In genomic region chr2:100865495-100865894, GRCm38 (mm10) we compare ENCODE assay signal across 22 mouse cellular contexts.
DNase-seq lines count a peak whose midpoint lies in the region; ATAC-seq and TF ChIP-seq lines count a peak whose summit lies in the region.
"Had no signal": no experiment of that assay in that cellular context is flagged by ENCODE, and none has a peak within 500 bp of the region (broad histone marks: within the 10 kb centered on the region; RNA-seq: fewer than 3 reads in every experiment).

No protein-coding gene starts in this region.

- DNase-seq in intestine, embryonic 14.5 days (ENCODE audit: low spot score): no peak
- no peak for DNase-seq in right cerebral cortex, adult 2 months (ENCODE audit: low spot score in 2 of 2)
- DNase-seq in embryo, embryonic 11 days: no peak
- DNase-seq in heart, adult 9 months (ENCODE audit: low spot score in 2 of 2): no peak
- DNase-seq in right cerebral cortex, adult 18-20 months: no peak
- DNase-seq: adrenal gland, adult 2 months; adrenal gland, adult 8-10 months; adrenal gland, postnatal 10 days; adrenal gland, postnatal 14 days; adrenal gland, postnatal 25 days; adrenal gland, postnatal 36 days; B cell, adult 2 months; cerebellum, adult 11 months; cerebellum, adult 11-12 months had no signal

- H3K27me3 ChIP-seq in intestine, embryonic 14.5 days (replicated peaks; ENCODE audit: control insufficient read depth, insufficient read depth, low read length): no peaks in the 10 kb centered on the region
- H3K27me3 ChIP-seq in intestine, embryonic 15.5 days (replicated peaks): no peaks in the 10 kb centered on the region
- H3K27me3 ChIP-seq in intestine, embryonic 16.5 days (replicated peaks; ENCODE audit: control insufficient read depth, insufficient read depth, low read length): no peaks in the 10 kb centered on the region
- H3K27me3 ChIP-seq in intestine, postnatal 0 days (replicated peaks; ENCODE audit: control insufficient read depth, insufficient read depth, low read length): no peaks in the 10 kb centered on the region
- H3K27me3 ChIP-seq: CH12.LX, Patski had no signal

- ATAC-seq in intestine, embryonic 14.5 days (replicated peaks; ENCODE audit: low FRiP score, low TSS enrichment, low read depth): peak; percentile 60; the same call in 1 of the 2 replicates
- ATAC-seq in intestine, embryonic 15.5 days: peak; percentile 97
- peak; percentile 100 for ATAC-seq in intestine, embryonic 16.5 days
- peak; percentile 96 for ATAC-seq in intestine, postnatal 0 days
- ATAC-seq: activated CD4-positive, CD25-positive, alpha-beta regulatory T cell, adult 4 months; CD4-positive, CD25-positive, alpha-beta regulatory T cell, adult 4 months; Patski had no signal

- H3K9ac ChIP-seq in intestine, embryonic 14.5 days (ENCODE audit: low read length): no peak overlapping the region
- H3K9ac ChIP-seq in intestine, embryonic 15.5 days: no peak overlapping the region
- no peak overlapping the region for H3K9ac ChIP-seq in intestine, embryonic 16.5 days (ENCODE audit: low read depth, low read length)
- H3K9ac ChIP-seq in intestine, postnatal 0 days (ENCODE audit: low read depth, low read length): no peak overlapping the region

- no peaks in the 10 kb centered on the region for H3K9me3 ChIP-seq in intestine, embryonic 14.5 days (ENCODE audit: control insufficient read depth, low read length)
- H3K9me3 ChIP-seq in intestine, embryonic 15.5 days: no peaks in the 10 kb centered on the region
- H3K9me3 ChIP-seq in intestine, embryonic 16.5 days (ENCODE audit: control insufficient read depth, low read length): no peaks in the 10 kb centered on the region
- no peaks in the 10 kb centered on the region for H3K9me3 ChIP-seq in intestine, postnatal 0 days (ENCODE audit: control insufficient read depth)
- H3K9me3 ChIP-seq: G1E had no signal

- no peak overlapping the region for H3K27ac ChIP-seq in intestine, embryonic 14.5 days (ENCODE audit: low read depth)
- no peak overlapping the region for H3K27ac ChIP-seq in intestine, embryonic 15.5 days
- no peak overlapping the region for H3K27ac ChIP-seq in intestine, embryonic 16.5 days (ENCODE audit: low read length)
- H3K27ac ChIP-seq in intestine, postnatal 0 days (ENCODE audit: low read depth, low read length): no peak overlapping the region

- 57% methylated on average over 1 of the region's 1 CpGs for WGBS in intestine, embryonic 14.5 days
- 51% methylated on average over 1 of the region's 1 CpGs for WGBS in intestine, embryonic 15.5 days
- 50% methylated on average over 1 of the region's 1 CpGs for WGBS in intestine, embryonic 16.5 days
- 28% methylated on average over 1 of the region's 1 CpGs for WGBS in intestine, postnatal 0 days

- no peak overlapping the region for H3K4me3 ChIP-seq in intestine, embryonic 14.5 days (ENCODE audit: low read depth, low read length)
- H3K4me3 ChIP-seq in intestine, embryonic 15.5 days (replicated peaks): no peak overlapping the region
- H3K4me3 ChIP-seq in intestine, embryonic 16.5 days (ENCODE audit: low read length): no peak overlapping the region
- H3K4me3 ChIP-seq in intestine, postnatal 0 days (ENCODE audit: low read depth, low read length): no peak overlapping the region

- H3K36me3 ChIP-seq in intestine, embryonic 14.5 days (ENCODE audit: control insufficient read depth, insufficient read depth, low read length): no peaks in the 10 kb centered on the region
- no peaks in the 10 kb centered on the region for H3K36me3 ChIP-seq in intestine, embryonic 15.5 days
- H3K36me3 ChIP-seq in intestine, embryonic 16.5 days (ENCODE audit: control insufficient read depth, insufficient read depth, low read length): no peaks in the 10 kb centered on the region
- no peaks in the 10 kb centered on the region for H3K36me3 ChIP-seq in intestine, postnatal 0 days (ENCODE audit: control insufficient read depth, insufficient read depth)
- H3K36me3 ChIP-seq: G1E had no signal

- no peak overlapping the region for H3K4me2 ChIP-seq in intestine, embryonic 14.5 days (ENCODE audit: low read length)
- no peak overlapping the region for H3K4me2 ChIP-seq in intestine, embryonic 15.5 days (replicated peaks)
- no peak overlapping the region for H3K4me2 ChIP-seq in intestine, embryonic 16.5 days (ENCODE audit: low read depth, low read length)
- H3K4me2 ChIP-seq in intestine, postnatal 0 days (replicated peaks; ENCODE audit: low read depth): no peak overlapping the region

- no peak for TF ChIP-seq CTCF in intestine, postnatal 0 days (IDR thresholded peaks at IDR 0.05; ENCODE audit: low read depth)

- no peaks in the 10 kb centered on the region for H3K4me1 ChIP-seq in intestine, embryonic 14.5 days (replicated peaks; ENCODE audit: control insufficient read depth, insufficient read depth, low read length)
- no peaks in the 10 kb centered on the region for H3K4me1 ChIP-seq in intestine, embryonic 15.5 days (replicated peaks)
- H3K4me1 ChIP-seq in intestine, embryonic 16.5 days (ENCODE audit: control insufficient read depth, insufficient read depth, low read length): no peaks in the 10 kb centered on the region
- H3K4me1 ChIP-seq in intestine, postnatal 0 days (replicated peaks; ENCODE audit: control insufficient read depth, insufficient read depth, low read length): no peaks in the 10 kb centered on the region
